Mouse (Mus musculus): ENCODE measurements around the gene Rbm12.
A peak's percentile ranks its signal among the peaks of the same experiment; 100 is the strongest.
"Not testable (repeated sequence)": the region's sequence is repeated elsewhere in the genome, so short reads cannot be mapped to it uniquely, and the experiment has no call there.

Gene Rbm12

GRCm38 (mm10) chr2:156111358-156112079 lies at the start of gene Rbm12, which contains the start of gene Cpne1:
Gene Rbm12, minus strand, starts transcription at chr2:156111978.
Gene Cpne1, minus strand, starts transcription at chr2:156111965.
- DNase-seq: peak; percentile 95

GRCm38 (mm10) chr2:156151538-156151937 lies 39.8 kb upstream of the Rbm12 start:
- no peak for DNase-seq

GRCm38 (mm10) chr2:156147316-156147915 lies 35.6 kb upstream of the Rbm12 start:
- DNase-seq: no peak

GRCm38 (mm10) chr2:156146272-156146989 lies 34.7 kb upstream of the Rbm12 start:
- no peak for DNase-seq

- no peak for DNase-seq
Measured at GRCm38 (mm10) chr2:156145486-156146130, 33.8 kb upstream of the Rbm12 start.

DNA sequence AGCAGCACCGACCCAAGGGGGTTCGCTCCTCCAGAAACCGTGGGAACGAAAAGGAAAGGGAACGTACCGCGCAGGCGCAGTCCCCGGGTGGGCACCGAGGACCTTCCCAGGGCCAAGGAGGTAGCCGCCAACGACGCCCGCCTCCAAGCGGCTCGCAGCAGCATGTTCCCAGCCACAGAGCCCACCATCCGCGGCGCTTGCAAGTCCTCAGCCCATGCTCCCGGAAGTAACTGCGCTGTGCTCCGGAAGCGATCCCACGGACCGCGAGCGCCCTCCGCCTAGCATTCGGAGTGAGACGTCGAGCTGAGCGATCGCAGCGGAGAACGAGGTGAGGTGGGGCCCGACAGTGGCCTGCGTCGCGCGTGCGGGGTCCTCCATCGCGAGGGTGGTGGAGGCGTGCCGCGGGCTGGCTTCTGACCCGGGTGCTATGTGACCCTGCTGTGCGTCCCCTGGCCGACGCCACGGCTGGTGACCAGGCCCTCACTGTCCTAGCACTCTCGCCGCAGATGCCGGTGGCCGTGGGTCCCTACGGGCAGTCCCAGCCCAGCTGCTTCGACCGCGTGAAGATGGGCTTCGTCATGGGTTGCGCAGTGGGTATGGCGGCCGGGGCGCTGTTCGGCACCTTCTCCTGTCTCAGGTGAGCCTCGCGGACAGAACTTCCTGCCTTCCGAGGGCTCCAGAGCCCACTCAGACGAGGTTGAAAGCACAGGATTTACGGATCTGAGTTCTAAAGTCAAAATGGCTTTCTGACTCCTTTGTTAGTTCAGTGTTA lies 32.4 kb upstream of the Rbm12 start, which contains the start of the genes Romo1 and Nfs1:
Gene Romo1, plus strand, starts transcription at position 87 of the 772 bp plus-strand sequence.
Gene Nfs1, minus strand, starts transcription at position 234 of the 772 bp plus-strand sequence.
- peak; percentile 92 for DNase-seq

- no peak for DNase-seq
Measured at GRCm38 (mm10) chr2:156143367-156143766, 31.6 kb upstream of the Rbm12 start.

DNA sequence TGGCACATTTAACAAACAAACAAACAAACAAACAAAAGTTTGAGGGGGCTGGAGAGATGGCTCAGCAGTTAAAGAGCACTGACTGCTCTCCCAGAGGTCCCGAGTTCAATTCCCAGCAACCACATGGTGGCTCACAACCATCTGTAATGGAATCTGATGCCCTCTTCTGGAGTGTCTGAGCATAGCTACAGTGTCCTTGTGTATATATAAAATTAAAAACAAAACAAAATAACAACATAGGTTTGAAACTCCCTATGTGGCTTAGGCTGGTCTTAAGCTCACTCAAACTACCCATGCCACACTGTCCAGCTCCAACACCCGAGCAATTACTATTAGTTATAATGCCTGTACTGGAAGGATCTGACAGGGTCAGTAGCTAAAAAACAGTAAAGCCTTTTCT lies 31.0 kb upstream of the Rbm12 start:
- no peak for DNase-seq

- no peak for DNase-seq
Measured at GRCm38 (mm10) chr2:156135695-156136094, 23.9 kb upstream of the Rbm12 start.

DNA sequence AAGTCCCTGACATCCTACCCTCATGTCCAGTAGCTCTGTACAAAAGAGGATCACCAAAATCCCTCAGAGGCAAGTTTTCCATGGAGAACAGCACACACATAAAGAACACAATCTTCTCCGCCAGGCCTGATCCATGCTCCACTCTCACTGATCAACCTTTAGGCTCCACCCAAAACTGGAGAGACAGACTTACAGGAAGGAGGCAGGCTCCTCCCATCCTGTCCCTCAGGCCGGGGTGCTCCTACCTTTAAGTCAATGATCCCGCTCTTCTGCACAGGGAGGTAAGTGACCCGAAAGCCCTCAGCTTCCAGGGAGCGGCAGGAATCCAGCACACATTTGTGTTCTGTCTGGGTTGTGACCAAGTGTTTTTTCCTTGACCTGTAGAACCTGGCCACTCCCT lies 22.4 kb upstream of the Rbm12 start:
- no peak for DNase-seq

DNA sequence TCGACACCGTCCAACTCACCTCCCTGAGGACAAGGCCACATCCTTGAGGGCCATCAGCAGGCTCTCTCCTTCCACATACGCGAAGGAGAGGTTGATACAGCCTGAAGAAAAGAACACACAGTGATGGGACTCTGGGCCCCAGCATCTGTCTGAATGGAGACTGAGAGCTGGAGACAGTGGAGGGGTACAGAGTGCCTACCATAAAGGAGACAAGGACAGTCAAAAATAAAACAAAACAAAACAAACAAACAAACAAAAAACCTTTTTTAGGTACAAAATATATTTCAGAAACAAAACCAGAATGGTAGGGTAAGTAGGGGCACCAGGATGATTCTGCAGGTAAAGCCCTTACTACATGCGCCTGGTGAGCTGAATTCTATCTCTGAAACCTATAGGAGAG lies 15.2 kb upstream of the Rbm12 start, which contains the start of gene Gm28036:
Gene Gm28036, minus strand, starts transcription at position 101 of the 400 bp plus-strand sequence.
- DNase-seq: no peak

DNA sequence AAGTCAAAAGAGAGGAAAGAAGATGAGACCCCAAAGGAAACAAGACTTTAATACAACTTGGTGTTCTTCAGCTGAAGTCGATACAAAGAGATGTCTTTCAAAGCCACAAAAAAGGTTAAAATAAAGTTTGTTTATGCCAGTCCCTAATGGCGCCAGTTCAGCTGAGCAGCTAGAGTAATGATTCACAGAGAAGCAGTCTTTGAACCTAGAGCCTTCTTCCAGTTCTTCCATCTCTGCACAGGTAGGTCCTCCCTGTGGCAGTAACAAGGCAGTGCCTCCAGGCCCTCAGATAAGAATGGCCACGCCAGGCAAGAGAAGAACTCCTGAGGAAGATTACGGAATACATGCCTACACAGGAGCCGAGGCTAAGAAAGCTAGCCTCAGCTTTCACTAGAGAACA lies 12.0 kb upstream of the Rbm12 start:
- DNase-seq: no peak

GRCm38 (mm10) chr2:156119566-156119965 lies 7.8 kb upstream of the Rbm12 start:
- DNase-seq: no peak

- not testable (repeated sequence) for DNase-seq
Measured at GRCm38 (mm10) chr2:156112080-156112423, 274 bp upstream of the Rbm12 start.

DNA sequence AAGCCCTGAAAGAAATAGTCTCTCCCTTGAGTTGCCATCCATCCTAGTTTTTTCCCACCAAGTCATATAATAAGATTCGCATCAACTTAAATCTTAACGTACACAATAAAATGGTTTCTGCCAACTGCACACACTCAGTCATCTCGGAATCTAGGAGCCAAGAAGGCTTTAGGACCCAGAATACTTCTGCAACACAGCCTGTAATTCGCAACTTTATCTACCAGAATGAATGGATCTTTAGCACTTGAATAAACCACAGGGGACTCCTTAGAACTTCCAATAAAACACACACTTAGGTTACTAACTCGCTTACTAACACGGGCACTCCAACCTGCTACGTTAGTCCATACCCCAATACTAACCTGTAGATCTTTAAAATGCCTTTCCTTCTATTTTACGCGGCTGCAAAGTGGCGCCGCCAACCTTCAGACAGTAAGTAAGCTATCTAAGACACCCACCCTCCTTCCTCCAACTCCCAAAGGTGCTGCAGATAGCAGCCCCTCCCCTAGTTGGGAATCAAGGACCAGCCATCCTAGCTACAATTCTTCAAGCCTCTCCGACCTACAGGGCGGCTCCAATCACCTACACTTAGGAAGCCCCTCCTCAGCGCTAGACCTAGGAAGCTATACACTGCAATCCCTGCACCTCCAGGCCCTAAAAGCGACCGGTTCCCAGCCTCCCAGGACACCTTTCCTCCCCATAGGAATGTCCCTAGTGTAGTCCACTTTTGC lies 986 bp downstream of the Rbm12 start:
- peak; percentile 22 for DNase-seq

DNA sequence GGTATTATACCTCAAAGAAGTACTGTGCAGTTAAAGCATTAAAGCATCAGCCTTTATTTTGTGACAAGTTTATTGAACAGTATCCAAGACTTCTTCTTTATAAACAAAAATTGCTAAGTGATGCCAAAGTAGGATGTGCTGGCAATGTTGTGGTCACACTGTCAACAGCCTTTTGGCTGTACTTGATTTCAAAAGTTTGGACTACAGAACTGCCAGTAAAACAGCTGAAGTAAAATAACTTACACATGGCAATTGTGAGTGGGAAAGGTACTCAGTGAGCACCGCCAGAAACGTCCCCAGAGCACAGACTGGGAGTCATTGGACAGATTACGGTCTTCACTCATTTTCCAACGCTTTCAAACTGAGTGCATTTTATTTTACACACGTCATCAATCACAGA lies 19.9 kb downstream of the Rbm12 start:
- DNase-seq: no peak

GRCm38 (mm10) chr2:156089799-156090198 lies 22.0 kb downstream of the Rbm12 start:
- DNase-seq: no peak

- no peak for DNase-seq
Measured at GRCm38 (mm10) chr2:156087391-156088110, 24.2 kb downstream of the Rbm12 start.

GRCm38 (mm10) chr2:156084541-156084940 lies 27.2 kb downstream of the Rbm12 start:
- DNase-seq: no peak

- no peak for DNase-seq
Measured at GRCm38 (mm10) chr2:156080391-156080790, 31.4 kb downstream of the Rbm12 start.

DNA sequence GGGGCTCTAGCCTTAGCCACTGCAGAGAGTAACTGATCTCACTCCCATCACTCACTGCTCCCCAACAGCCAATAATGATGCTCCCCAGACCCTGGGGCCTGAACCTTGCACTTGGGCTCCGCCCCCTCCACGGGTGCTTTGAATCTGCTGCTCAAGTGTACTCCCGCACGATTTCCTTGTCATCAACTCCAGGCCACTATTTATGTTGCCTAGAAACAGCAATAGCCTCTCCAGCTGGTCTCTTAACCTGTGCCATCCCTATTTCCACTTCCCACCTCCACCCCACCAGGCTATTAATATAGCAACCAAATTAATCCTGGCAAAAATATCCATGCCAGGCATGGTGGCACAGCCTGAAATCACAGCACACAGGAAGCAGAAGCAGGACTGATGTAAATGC lies 32.1 kb downstream of the Rbm12 start:
- DNase-seq: no peak

Measured in kidney, adult 18-20 months (tissue).